ENCODE assay signal across 8 mouse cellular contexts in the genomic region with DNA sequence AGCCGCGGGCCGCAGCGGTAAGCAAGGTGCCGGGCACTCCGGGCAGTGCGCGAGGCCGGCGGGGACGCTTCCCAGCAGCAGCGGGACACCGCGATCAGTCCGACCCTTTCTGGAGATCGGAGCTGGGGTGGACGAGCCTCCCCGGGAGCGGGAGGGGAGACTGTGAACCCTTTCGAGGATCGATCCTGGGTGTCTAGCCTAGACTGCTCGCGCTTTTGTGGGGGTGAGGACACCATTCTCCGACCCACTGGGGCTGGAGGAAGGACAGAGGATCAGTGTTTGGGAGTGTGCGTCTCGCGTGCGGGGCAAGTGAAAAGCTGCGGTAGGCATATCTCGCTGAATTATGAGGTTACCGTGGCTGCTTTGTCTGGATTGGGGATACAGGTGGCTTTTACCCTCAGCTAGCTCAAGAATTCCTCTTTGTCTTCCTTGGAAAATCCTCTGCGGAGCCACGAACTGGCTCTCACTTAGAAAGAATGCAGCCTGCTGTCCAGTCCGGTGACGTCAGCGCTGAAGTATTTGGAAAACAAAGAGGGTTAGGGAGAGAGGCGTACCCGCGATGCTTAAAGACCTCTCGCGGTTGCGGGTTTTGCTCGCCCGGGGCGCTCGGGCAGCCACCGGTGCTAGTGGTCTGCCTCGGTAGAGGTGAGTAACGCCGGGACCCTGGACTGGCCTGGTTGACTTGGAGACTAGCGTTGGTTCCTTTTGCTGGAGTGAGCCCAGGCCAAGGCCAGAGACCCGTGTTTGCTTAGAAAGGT. TPM values are rescaled to one million over a fixed set of nuclear protein-coding genes. Genes with fewer than 3 reads are reported as not detected.
DNase-seq lines count a peak whose midpoint lies in the region; ATAC-seq and TF ChIP-seq lines count a peak whose summit lies in the region.

No protein-coding gene starts in this region.

- no peak for TF ChIP-seq CTCF in Patski (IDR thresholded peaks at IDR 0.05)
- no peak for TF ChIP-seq CTCF in gastrocnemius, adult 2 months (IDR thresholded peaks at IDR 0.05)

- H3K9me3 ChIP-seq in hindbrain, embryonic 15.5 days: no peaks in the 10 kb centered on the region

- ATAC-seq in Patski: peak; percentile 13
- ATAC-seq in hindbrain, embryonic 15.5 days (ENCODE audit: low FRiP score, low read depth): peak; percentile 47

- intact Hi-C loops in gastrocnemius, adult 2 months (cut with DNase I): loop anchor here (1.0 kb wide), 1 partner anchor 61 kb away; no protein-coding TSS in a partner anchor

- H3K27me3 ChIP-seq in Patski: no peaks in the 10 kb centered on the region
- H3K27me3 ChIP-seq in hindbrain, embryonic 15.5 days: no peaks in the 10 kb centered on the region

- peak overlapping the region; percentile 78 for H3K4me2 ChIP-seq in hindbrain, embryonic 15.5 days

- peaks cover 6% of the 10 kb centered on the region; the same call in 1 of the 2 replicates for H3K36me3 ChIP-seq in hindbrain, embryonic 15.5 days

- CTCF ChIA-PET in Patski (lab: Charles Lee): interaction anchor here (0.9 to 2.3 kb wide), 3 partner anchors 61 to 65 kb away, joined by 3 to 7 read pairs (median 3); no protein-coding TSS in a partner anchor

- peak overlapping the region; percentile 99 for H3K27ac ChIP-seq in gastrocnemius, adult 2 months
- H3K27ac ChIP-seq in hindbrain, embryonic 15.5 days (replicated peaks): peak overlapping the region; percentile 96

- in situ Hi-C loops in Patski (cut with MboI; ENCODE audit: low pct_unique_long_range_greater_than_20kb): no loop called here

- no peak for DNase-seq in Patski (ENCODE audit: low read depth, low spot score)
- DNase-seq in cerebellum, postnatal 14 days: peak; percentile 79 to 82
- DNase-seq in gastrocnemius, adult 2 months: peak; percentile 89
- peak; percentile 55 for DNase-seq in left cerebral cortex, adult 11 months (ENCODE audit: low spot score)
- DNase-seq in lung, postnatal 25 days (ENCODE audit: low spot score): peak; percentile 95
- DNase-seq in right cerebral cortex, adult 18-20 months: peak; percentile 72
- DNase-seq in spleen, adult 12 weeks (ENCODE audit: low spot score): no peak

- H3K9ac ChIP-seq in hindbrain, embryonic 15.5 days: peak overlapping the region; percentile 96

- H3K4me3 ChIP-seq in gastrocnemius, adult 2 months: peak overlapping the region; percentile 99
- H3K4me3 ChIP-seq in hindbrain, embryonic 15.5 days: peak overlapping the region; percentile 81

- 0% methylated on average over 51 of the region's 52 CpGs for WGBS in hindbrain, embryonic 15.5 days

- H3K4me1 ChIP-seq in hindbrain, embryonic 15.5 days (replicated peaks): peaks cover 54% of the 10 kb centered on the region

- POLR2A ChIA-PET in Patski (lab: Charles Lee): interaction anchor here (0.6 to 25.8 kb wide), 13 partner anchors 9 to 81 kb away, joined by 3 to 312 read pairs (median 5); no protein-coding TSS in a partner anchor

RNA-seq across cellular contexts. Expression of gene Amotl2, which starts 1.6 kb away (rescaled TPM):
- 306 TPM for polyA plus RNA-seq in Patski (2021)
- total RNA-seq in gastrocnemius, adult 2 months (2021): 10 to 100 TPM; 13.7 to 28.5 TPM
- 66.0 and 71.3 TPM in 2 replicates for polyA plus RNA-seq in hindbrain, embryonic 15.5 days (2015; fragmentation: Nextera tagmentation; extraction: Ambion mirVana)

Comparison
In these comparisons a context has a peak if more than half of its experiments do, and no peak if none do; other contexts are left out.
1. DNase-seq: peak in cerebellum, postnatal 14 days (2 of 2), gastrocnemius, adult 2 months (single experiment), left cerebral cortex, adult 11 months (single experiment), lung, postnatal 25 days (single experiment) and right cerebral cortex, adult 18-20 months (single experiment); none in Patski (single experiment) and spleen, adult 12 weeks (single experiment).